Mouse (Mus musculus) lung, postnatal 25 days (tissue): ENCODE results near the gene Odc1.

Source experiments
- DNase-seq: peaks from one replicate; pipeline ENCODE4 v3.0.0; 2022; ENCODE audit warnings: low spot score

Gene Odc1

DNA sequence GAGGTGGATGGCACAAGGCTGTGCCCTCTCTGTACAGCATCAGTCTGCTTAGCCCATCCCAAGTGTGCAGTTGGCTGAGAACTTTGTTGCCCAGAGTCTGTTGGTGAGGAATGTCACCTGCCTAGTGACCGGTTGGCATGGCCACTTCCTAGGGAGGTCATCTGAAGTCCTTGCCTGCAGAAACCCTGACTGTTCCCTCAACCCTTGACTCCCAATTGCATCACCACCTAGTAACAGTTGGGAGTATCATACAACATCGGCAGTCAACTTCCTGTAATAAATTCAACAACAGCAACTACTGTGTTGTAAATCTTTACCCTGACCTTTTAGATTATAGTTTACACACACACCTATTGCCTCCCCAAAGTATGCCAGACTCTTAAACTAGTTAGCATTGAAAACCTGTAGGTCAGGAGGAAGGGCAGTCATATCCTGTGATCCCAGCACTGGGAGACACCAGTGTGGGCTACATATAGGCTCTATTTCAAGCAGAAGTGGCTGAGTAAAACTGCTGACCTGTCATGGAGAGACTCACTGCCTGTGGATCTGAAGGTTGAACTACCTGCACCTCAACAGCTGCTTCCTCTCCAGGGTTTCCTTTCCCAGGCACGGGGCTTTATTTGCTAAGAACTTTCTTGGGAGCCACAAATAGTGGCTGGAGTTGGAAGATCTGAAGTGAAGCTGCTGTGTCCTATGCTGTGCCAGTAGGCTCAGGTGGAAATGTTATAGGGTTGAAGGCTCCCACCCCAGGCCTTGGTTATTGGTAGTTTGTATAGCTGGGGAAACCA lies 6.8 kb downstream of the Odc1 start:
- no peak for DNase-seq

GRCm38 (mm10) chr12:17552420-17552819 lies 7.8 kb downstream of the Odc1 start:
- DNase-seq: no peak

- DNase-seq: no peak
Observed at GRCm38 (mm10) chr12:17552949-17553348, 8.4 kb downstream of the Odc1 start.

GRCm38 (mm10) chr12:17553627-17554026 lies 9.0 kb downstream of the Odc1 start:
- no peak for DNase-seq

DNA sequence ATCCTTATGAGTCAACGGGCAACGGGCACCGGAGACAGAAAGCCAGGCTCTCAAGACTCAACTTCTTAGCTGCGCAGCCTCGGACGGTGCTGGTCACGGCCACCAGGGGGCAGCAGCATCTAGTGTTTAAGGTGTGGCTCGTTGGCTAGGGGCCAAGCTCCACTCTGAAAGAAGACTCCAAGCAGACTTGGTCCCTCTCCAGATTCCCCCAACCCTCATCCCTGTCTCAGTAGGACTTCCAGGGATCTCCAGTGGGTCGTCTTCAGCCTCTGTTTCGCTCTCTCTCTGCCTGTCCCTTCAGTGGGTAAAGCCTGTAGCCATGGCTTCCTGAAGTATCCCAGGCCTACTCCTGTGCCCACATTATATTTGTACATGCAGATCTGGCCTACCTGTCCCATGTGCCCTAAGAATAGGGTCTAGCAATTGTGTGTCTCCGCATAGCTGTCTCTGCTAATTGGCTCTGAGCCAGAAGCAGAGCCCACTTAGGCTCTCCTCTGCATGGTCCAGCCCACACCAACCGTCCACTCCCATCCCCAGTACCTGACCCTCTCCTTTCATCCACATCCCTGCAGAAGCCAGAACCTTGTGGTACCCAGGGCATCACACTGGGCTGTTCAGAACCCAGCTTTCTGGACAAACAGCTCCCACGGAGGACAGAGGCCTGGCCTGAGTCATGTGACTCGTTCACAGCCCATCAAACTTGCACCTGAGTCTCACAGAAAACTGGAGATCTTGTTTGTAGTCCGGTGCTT lies 9.8 kb downstream of the Odc1 start:
- peak; percentile 86 for DNase-seq

GRCm38 (mm10) chr12:17556430-17557343 lies 12.1 kb downstream of the Odc1 start:
- DNase-seq: peak; percentile 62

GRCm38 (mm10) chr12:17557344-17557966 lies 12.9 kb downstream of the Odc1 start:
- DNase-seq: no peak

DNA sequence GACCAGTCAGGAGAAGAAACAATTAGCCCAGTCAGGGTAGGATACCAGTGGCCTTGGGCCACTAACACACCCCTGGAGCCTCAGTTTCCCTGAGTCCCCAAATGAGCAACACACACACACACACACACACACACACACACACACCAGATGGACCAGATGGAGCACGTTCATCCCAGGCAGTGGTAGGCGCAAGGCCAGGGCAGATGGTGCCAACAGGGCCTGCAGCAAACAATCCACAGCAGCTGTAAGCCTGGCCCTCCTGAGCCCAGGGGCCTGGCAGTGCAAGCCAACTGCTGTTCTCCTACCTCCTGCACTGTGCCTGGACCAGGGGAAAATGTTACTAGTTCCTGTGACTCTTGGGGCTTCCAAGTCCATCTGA lies 13.4 kb downstream of the Odc1 start:
- DNase-seq: no peak

DNA sequence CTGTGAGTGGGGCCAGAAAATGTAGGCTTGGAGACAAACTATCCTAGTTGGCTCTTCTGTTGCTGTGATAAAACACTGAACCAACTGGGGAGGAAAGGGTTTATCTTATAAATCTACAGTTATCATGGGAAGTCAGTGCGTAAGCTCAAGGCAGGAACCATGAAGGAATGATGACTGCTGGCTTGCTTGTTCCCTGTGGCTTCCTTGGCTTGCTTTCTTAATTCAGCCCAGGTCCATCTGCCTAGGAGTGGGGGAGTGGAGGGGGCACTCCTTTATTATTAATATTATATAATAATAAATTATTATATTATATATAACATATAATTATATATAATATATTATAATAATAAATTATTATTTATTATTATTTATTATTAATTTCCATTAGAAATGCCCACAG lies 17.8 kb downstream of the Odc1 start:
- DNase-seq: no peak

GRCm38 (mm10) chr12:17565393-17566045 lies 20.9 kb downstream of the Odc1 start:
- no peak for DNase-seq

- no peak for DNase-seq
Observed at GRCm38 (mm10) chr12:17566046-17566408, 21.4 kb downstream of the Odc1 start.

DNA sequence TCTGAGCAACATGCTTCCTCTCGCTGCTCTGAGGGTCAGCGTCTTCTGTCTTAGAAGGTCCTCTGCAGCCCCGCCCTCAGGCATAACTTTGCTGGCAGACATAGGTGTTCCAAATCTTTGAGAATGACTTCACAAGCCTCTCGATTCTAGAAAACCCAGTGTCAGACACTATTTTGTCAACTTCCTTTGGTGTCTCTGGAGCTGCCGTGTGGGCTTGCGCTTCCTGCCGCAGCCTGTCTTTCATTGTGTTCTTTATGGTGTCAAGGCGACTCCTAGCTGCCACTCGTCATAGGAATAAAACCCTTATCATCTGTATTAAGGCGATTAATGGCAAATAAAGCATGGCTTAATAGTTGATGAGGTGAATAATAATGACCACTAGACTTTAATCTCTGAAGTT lies 24.0 kb downstream of the Odc1 start:
- DNase-seq: no peak

- DNase-seq: no peak
Observed at GRCm38 (mm10) chr12:17574591-17574990, 30.0 kb downstream of the Odc1 start.

DNA sequence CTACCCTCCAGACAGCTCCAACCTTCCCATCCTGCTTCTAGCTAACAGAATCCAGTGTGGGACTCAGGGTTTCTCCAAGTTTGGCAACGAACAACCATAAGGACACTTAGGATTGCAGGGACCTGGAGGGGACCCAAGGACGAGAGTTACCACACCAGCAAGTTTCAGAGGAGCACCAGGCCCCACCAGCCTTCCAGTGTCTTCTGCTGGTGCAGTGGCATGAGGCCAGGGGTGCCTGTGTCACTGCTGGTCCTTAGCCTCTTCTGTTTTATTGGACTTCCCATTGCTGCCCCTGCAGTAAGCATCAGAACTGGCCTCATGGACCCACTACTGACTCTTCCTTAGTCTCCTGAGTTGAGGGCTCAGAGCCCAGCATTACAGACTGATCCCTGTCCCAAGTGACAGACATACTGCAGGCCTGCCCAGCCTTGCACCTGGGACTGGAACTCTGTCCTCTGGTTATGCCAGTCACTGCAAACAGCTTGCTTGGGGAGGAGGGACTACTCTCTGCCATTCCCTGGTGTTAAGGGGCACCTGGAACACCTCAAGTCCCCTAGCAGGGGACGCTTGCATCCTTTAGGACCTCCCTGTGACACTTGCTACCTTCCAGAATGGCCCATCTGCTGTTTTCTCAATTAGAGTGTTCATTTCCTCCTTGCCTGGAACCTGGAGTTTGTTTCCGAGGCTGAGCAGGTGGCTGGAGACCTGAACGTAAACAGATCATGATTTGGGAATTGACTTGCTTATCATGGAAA lies 30.7 kb downstream of the Odc1 start:
- no peak for DNase-seq

- peak; percentile 53 for DNase-seq
Observed at GRCm38 (mm10) chr12:17576041-17576440, 31.4 kb downstream of the Odc1 start.

DNA sequence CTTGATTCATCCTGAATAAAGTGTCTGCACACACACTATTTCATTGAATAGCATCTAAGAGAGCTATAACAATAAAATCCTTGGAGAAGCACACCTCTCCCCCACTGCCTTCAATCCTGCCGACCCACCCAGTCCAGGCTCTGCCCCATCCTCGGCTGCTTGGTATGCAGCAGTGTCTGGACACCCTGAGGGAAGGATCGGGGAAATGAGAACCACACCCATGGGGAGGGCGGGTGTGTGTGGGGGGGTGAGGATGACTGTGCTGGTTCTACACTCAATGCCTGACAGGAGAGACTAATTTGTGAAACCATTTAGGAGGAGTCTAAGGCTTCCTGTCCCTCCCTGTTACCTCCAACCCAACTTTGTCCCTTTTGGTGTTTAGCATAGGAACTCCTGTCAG lies 34.0 kb downstream of the Odc1 start:
- no peak for DNase-seq

DNA sequence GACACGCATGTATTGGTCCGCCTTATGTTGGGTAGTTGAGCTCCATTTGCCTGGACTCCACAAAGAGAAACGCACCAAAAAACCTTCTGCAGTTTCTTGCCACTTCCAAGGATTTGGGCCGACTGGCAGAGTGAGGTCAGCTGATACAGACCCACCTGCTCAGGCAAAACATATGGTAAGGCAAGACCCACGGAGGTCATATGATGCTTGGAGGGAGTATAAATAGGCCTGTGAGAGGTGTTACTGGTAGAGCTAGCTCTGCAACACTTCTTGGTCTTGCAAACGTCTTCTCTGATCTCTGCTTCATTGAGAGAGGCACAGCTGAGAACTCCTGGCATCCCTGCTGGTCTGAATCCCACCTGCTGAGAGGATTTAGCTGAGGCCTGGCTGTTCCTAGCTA lies 36.4 kb downstream of the Odc1 start:
- DNase-seq: no peak

GRCm38 (mm10) chr12:17582406-17582805 lies 37.8 kb downstream of the Odc1 start:
- no peak for DNase-seq

DNA sequence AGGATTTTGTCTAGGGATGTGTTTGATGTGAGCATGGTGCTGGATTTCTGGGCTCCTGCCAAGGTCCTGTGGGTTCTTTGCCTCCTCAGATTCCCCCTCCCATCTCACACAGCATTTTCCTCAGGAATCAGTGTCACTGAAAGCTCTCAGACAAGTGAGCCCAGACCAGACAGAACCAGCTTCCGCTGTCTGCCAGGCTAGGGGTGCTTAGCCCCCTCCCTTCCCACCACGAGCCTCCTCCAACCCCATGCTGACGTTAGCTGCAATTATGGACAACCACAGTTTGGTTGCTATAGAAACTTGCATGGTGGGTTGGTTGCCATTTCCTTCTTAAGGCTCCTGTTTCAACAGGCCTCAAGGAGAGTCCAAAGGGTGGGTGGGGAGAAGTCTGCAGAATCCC lies 39.3 kb downstream of the Odc1 start:
- DNase-seq: no peak

DNA sequence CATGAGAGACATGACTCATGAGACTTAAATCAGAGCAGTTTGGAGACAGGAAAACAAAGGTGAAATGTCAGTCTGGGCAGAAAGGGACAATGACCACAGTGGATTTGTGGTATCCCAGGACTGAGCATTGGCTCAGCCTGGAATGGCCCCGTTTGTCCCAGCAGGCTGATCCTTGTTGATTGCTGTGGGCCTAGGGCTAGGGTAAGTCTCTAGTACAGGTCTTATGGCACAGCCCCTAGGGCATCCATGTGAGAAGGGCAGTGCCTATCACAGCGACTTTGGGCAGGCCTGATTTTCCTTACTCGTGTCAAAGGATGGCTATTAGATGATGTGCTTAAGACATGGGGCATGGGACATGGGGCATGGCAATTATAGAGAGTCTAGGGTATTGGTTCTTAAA lies 41.4 kb downstream of the Odc1 start:
- DNase-seq: no peak

GRCm38 (mm10) chr12:17588436-17588835 lies 43.8 kb downstream of the Odc1 start:
- no peak for DNase-seq
